ENCODE assay signal across 15 mouse cellular contexts in the genomic region with DNA sequence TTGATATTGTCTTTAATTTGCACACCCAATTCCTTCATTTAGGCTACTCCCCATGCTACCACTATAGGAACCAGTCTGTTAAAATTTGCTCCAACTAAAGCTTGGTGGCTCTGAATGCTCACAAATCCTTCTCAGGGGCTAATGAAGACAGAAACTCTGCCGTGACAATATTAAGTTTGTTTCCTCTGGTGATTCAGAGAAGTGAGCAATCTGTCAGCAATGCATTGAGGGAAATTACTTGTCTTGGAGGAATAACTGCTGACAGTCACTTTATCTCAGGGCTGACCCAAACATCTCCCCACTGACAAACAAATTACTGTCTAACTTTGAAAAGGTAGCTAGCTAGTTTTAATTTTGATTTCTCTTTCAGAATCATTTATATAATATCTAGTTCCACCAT.
"Had no signal": no experiment of that assay in that cellular context is flagged by ENCODE, and none has a peak within 500 bp of the region (broad histone marks: within the 10 kb centered on the region; RNA-seq: fewer than 3 reads in every experiment).

No protein-coding gene starts in this region.

- H3K27me3 ChIP-seq: neural tube, embryonic 13.5 days; stomach, embryonic 15.5 days had no signal

- H3K9ac ChIP-seq: lung, embryonic 14.5 days; midbrain, embryonic 12.5 days; neural tube, embryonic 13.5 days; stomach, embryonic 15.5 days had no signal

- H3K4me1 ChIP-seq: midbrain, embryonic 12.5 days; neural tube, embryonic 13.5 days; stomach, embryonic 15.5 days had no signal

- ATAC-seq: midbrain, embryonic 16.5 days had no signal

- H3K9me3 ChIP-seq: midbrain, embryonic 12.5 days; neural tube, embryonic 13.5 days; stomach, embryonic 15.5 days had no signal

- H3K4me2 ChIP-seq: lung, embryonic 14.5 days; midbrain, embryonic 12.5 days; neural tube, embryonic 13.5 days; stomach, embryonic 15.5 days had no signal

- H3K36me3 ChIP-seq: midbrain, embryonic 12.5 days; neural tube, embryonic 13.5 days; stomach, embryonic 15.5 days had no signal

- H3K4me3 ChIP-seq: midbrain, embryonic 12.5 days; myocyte; neural tube, embryonic 13.5 days; stomach, embryonic 15.5 days had no signal

- H3K27ac ChIP-seq: midbrain, embryonic 12.5 days; neural tube, embryonic 13.5 days; stomach, embryonic 15.5 days; stomach, postnatal 0 days had no signal

- DNase-seq: lung, adult 18-20 months; lung, embryonic 14.5 days; lung, postnatal 10 days; lung, postnatal 4 days; midbrain, embryonic 14.5 days; right cerebral cortex, postnatal 14 days; thymus, adult 2 months; thymus, postnatal 25 days; thymus, postnatal 4 days had no signal
